Mouse (Mus musculus) heart, adult 2 months (tissue): ENCODE data around the gene Fgfr2.

Experiments used
- CTCF ChIP-seq: fragments of 200-600 bp; IDR thresholded peaks from 2 replicates; pipeline ENCODE4 v1.8.1; 2022; ENCODE audit warnings: antibody characterized with exemption, mild to moderate bottlenecking, moderate library complexity
- POLR2A ChIP-seq: fragments of 200-500 bp; IDR thresholded peaks from 2 replicates; pipeline ENCODE4 v1.6.1; 2011; ENCODE audit warnings: mild to moderate bottlenecking, low read depth, low read length, control low read depth; ENCODE audit not compliant: insufficient read depth

DNA sequence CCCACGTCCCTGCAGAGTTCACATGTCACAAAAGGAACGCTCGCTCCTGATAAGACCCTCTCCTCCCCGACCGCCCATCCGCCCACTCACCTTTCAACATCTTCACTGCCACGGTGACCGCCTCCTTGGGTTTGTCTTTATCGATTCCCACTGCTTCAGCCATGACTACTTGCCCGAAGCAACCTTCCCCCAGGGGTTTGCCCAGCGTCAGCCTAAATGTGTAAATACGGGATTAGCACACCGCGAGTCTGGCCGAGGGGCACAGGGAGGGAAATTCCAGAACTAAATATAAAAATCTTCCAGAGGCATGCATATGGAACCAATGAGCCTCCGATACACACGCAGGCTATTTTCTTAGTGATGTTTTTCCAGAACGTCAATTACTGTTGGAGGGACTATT lies 2940.6 kb downstream of the Fgfr2 start:
- TF ChIP-seq CTCF (no peak), POLR2A (no peak)
